Mouse (Mus musculus) heart, adult 2 months (tissue): ENCODE results near the gene Ccdc120. TPM values are rescaled to one million over a fixed set of nuclear protein-coding genes. Genes with fewer than 3 reads are reported as not detected.
"Not testable (repeated sequence)": the region's sequence is repeated elsewhere in the genome, so short reads cannot be mapped to it uniquely, and the experiment has no call there.

Experiments used
- DNase-seq, 2 experiments: peaks; one replicate each; pipeline ENCODE4 v3.0.0; 2021
- H3K27ac ChIP-seq: fragments of 200-600 bp; 2 replicates; pipeline ENCODE4 v1.8.1; 2022
- H3K27me3 ChIP-seq: fragments of 200-500 bp; 2 replicates; pipeline ENCODE4 v1.6.1; 2012; ENCODE audit warnings: mild to moderate bottlenecking, low read length, inconsistent platforms, mixed read lengths; ENCODE audit not compliant: control insufficient read depth, insufficient read depth
- H3K36me3 ChIP-seq: fragments of 200-500 bp; 2 replicates; pipeline ENCODE4 v1.6.1; 2012; ENCODE audit warnings: low read length, inconsistent platforms; ENCODE audit not compliant: control insufficient read depth, insufficient read depth
- H3K4me1 ChIP-seq: fragments of 200-500 bp; 2 replicates; pipeline ENCODE4 v1.6.1; 2011; ENCODE audit warnings: low read length; ENCODE audit not compliant: control insufficient read depth, insufficient read depth
- H3K4me3 ChIP-seq: fragments of 200-600 bp; 2 replicates; pipeline ENCODE4 v1.8.1; 2022
- H3K79me2 ChIP-seq: fragments of 200-500 bp; replicated peaks from 2 replicates; pipeline ENCODE4 v1.6.1; 2012; ENCODE audit warnings: mild to moderate bottlenecking, inconsistent platforms, low read length, moderate library complexity, mixed read lengths; ENCODE audit not compliant: control insufficient read depth, insufficient read depth
- H3K9ac ChIP-seq: fragments of 200-500 bp; 2 replicates; pipeline ENCODE4 v1.6.1; 2012; ENCODE audit warnings: low read depth, mild to moderate bottlenecking, control low read depth, inconsistent platforms, low read length, mixed read lengths
- CTCF ChIP-seq: fragments of 200-600 bp; IDR thresholded peaks from 2 replicates; pipeline ENCODE4 v1.8.1; 2022; ENCODE audit warnings: antibody characterized with exemption, mild to moderate bottlenecking, moderate library complexity
- EP300 ChIP-seq: fragments of 200-500 bp; IDR thresholded peaks from 2 replicates; pipeline ENCODE4 v1.6.1; 2011; ENCODE audit warnings: low read depth, low read length, control low read depth; ENCODE audit not compliant: insufficient read depth
- POLR2A ChIP-seq: fragments of 200-500 bp; IDR thresholded peaks from 2 replicates; pipeline ENCODE4 v1.6.1; 2011; ENCODE audit warnings: mild to moderate bottlenecking, low read depth, low read length, control low read depth; ENCODE audit not compliant: insufficient read depth
- WGBS: fragments of 180-500 bp; shearing (Covaris S2); methylation state at CpG from one replicate; pipeline ENCODE4 v1.1.7; 2018; 5-methylcytosine and 5-hydroxymethylcytosine counted together
- intact Hi-C: fragments of 180-260 bp; cut with DNase I; formaldehyde crosslinking; loops from one replicate; pipeline ENCODE4 v1.15.1; 2025
- polyA plus RNA-seq: library from polyadenylated mRNA; depleted of rRNA; stranded (reverse); fragments of >200 nt; gene quantifications from 2 replicates; pipeline ENCODE4 v1.2.3, GENCODE M21; 2012
- total RNA-seq, 2 experiments: library from RNA; stranded (reverse); gene quantifications; 2 replicates each; pipeline ENCODE4 v1.2.3; 2021

Gene Ccdc120
- total and polyA plus RNA-seq, 3 experiments = 0.32 to 2.8 (median 1.1) TPM

DNA sequence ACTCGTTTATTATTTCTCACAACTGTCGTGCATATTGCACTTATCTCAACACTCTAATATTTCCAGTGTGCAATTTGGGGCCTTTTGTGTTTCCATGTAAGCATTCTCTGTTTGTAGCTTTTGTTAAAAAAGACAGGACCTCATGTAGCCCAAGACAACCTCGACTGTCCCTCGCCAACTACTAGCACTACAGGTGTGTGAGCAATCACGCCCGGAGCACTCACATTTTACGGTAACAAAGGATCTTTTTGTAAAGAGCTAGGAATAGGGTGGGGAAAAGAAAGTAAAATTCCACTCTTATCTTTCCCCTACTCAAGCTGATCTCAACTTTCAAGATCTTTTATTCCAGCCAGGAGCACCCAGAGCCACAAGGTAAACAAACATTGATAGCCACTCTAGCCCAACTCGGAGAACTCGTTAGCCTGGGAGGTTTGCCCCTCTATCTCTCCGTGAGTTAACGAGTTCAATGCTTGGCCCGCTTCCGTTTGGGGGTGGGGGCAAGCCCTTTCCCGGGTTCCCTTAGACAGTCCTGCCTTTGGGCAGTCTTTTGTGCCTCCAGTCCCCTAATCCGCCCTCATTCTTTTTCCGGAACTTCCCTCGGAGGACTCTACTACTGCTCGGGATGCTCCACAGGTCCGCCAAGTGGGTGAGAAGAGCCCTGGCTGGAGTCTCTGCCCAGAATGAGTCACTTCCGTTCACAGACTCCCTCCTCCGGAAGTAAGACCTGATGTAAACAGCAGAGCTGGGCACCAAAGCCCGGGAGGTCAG lies 29.0 kb downstream of the Ccdc120 start, which contains the start of gene Gm45208:
Gm45208 (plus strand) TSS at position 732 of the 768 bp plus-strand sequence.
- WGBS = 21% methylated on average over 22 of the region's 22 CpGs
- intact Hi-C loops = loop anchor here (10.0 kb wide), 1 partner anchor 353 kb away; the partner anchor contains the start of gene Suv39h1
- Histone ChIP-seq H3K79me2 (no peaks in the 10 kb centered on the region), H3K4me3 (peak within 1 kb of the TSS; percentile 53), H3K4me1 (no peaks in the 10 kb centered on the region), H3K36me3 (no peaks in the 10 kb centered on the region), H3K9ac (peak within 1 kb of the TSS; percentile 85), H3K27ac (peak within 1 kb of the TSS; percentile 98), H3K27me3 (no peaks in the 10 kb centered on the region)
- peak; percentile 76 to 87 for DNase-seq
- TF ChIP-seq POLR2A (peak; percentile 72; the same call in 1 of the 2 replicates), CTCF (no peak), EP300 (no peak)

DNA sequence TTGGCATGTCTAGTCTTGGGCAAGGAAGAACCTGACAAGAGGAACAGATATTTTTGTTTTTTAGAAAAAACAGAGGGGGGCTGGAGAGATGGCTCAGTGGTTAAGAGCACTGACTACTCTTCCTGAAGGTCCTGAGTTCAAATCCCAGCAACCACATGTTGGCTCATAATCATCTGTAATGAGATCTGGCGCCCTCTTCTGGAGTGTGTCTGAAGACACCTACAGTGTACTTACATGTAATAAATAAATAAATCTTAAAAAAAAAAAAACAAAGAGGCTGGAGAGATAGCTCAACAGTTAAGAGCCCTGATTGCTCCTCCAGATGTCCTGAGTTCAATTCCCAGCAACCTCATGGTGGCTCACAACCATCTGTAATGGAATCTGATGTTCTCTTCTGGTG lies 34.6 kb downstream of the Ccdc120 start:
- H3K4me3 ChIP-seq, H3K79me2 ChIP-seq, H3K27me3 ChIP-seq, H3K4me1 ChIP-seq, intact Hi-C loops, DNase-seq, H3K27ac ChIP-seq, H3K36me3 ChIP-seq, H3K9ac ChIP-seq: not testable (repeated sequence)
- TF ChIP-seq CTCF = peak; percentile 40
- 32% methylated on average over 1 of the region's 1 CpGs for WGBS

DNA sequence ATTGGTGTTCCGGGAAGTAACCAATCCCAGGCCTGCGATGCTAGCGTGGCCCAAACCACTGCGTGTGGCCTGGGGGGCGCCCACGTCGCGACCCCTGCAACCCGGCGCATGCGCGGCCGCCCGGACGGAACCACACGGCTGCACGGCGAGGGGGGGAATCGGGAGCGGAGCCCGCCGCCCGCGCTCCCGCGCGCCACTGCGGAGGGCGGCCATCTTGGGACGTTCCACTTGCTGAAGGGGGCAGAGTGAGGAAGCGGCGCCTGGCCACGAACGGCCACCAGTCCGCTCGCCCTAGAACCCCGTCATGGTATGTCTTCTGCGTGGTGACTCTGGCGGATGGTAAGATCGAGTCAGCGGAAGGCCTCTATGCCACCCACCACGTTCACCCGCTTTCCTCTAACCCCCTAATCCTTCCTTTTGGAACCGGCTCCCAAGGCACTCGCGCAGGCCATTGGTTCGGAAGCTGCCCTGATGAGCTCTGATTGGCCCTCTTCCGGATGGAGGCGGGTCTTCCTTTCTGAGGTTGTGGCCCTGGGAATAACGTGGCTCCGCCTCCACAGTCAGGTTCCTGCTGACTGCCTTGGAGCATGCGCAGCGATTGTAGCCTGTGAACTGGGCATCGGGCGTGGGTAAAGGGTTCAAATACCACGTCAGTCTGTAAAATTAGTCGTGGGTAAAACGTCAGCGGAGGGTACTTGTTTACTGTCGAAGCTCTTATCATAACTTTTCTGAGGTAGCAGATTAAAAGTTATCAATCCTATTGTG lies 36.4 kb downstream of the Ccdc120 start, which contains the start of gene Wdr45:
Wdr45 (plus strand) TSS at position 199 of the 765 bp plus-strand sequence.
- H3K36me3 ChIP-seq, H3K79me2 ChIP-seq, intact Hi-C loops, H3K4me1 ChIP-seq, H3K27me3 ChIP-seq: not testable (repeated sequence)
- Histone ChIP-seq H3K9ac (peak within 1 kb of the TSS; percentile 75), H3K4me3 (peak within 1 kb of the TSS; percentile 41), H3K27ac (peak within 1 kb of the TSS; percentile 79)
- peak; percentile 88 to 94 for DNase-seq
- 11% methylated on average over 51 of the region's 60 CpGs for WGBS
- peak; percentile 51 for TF ChIP-seq POLR2A

DNA sequence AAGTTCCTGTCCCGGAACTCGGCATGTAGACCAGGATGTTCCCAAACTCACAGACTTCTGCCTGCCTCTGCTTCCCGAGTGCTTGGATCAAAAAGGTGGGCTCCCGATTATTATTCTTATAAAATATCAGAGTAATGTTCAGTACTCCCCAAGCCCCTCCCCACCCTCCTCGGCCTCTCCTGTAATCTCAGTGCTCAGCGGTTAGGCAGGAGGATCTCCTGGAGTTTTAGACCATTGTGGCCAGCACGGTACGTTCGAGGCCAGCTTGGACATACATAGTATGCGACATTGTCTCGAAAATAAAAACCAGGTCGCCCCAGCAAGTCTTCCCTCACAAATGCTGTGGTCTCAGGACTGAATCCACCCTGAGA lies 37.0 kb downstream of the Ccdc120 start:
- intact Hi-C loops = loop anchor here (2.0 kb wide), 1 partner anchor 15 kb away; no protein-coding TSS in a partner anchor
- not testable (repeated sequence) for H3K4me1 ChIP-seq, DNase-seq, H3K36me3 ChIP-seq, H3K27me3 ChIP-seq, H3K79me2 ChIP-seq
- WGBS = 20% methylated on average over 6 of the region's 12 CpGs
- peak overlapping the region; percentile 41 for H3K4me3 ChIP-seq
- H3K9ac ChIP-seq = peak overlapping the region; percentile 59; the same call in 1 of the 2 replicates
- H3K27ac ChIP-seq = peak overlapping the region; percentile 38; the same call in 1 of the 2 replicates

DNA sequence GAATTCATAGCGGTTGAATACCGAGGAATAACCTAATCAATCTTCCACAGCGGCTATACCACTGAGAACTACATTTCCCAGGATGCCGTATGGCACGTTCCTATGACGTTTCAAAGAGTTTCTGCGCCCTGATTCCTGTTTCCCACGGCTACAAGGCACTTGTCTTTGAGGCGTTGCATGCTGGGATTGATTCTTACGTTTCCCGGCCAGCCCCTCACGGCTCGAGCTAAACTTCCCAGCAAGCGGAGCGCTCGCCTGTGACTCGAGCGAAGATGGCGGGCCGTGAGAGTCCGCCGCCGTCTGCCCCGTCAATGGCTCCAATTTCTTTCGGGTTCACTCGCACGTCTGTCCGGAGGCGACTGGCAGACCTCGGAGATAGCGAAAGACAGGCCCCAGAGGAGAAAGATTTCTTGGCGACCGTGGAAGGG lies 53.7 kb downstream of the Ccdc120 start, which contains the start of gene Gpkow:
Gpkow (plus strand) TSS at position 178 of the 428 bp plus-strand sequence.
- Histone ChIP-seq H3K36me3 (no peaks in the 10 kb centered on the region), H3K4me1 (peaks cover 2% of the 10 kb centered on the region; the same call in 1 of the 2 replicates), H3K27ac (peak within 1 kb of the TSS; percentile 59), H3K9ac (peak within 1 kb of the TSS; percentile 83), H3K27me3 (no peaks in the 10 kb centered on the region), H3K79me2 (no peaks in the 10 kb centered on the region; the same call in 1 of the 2 replicates), H3K4me3 (peak within 1 kb of the TSS; percentile 61)
- TF ChIP-seq CTCF = no peak
- TF ChIP-seq EP300 = 0 out of 2 replicates have a peak, but pooled peaks have one; percentile 22
- peak; percentile 82 for TF ChIP-seq POLR2A
- 11% methylated on average over 33 of the region's 33 CpGs for WGBS
- intact Hi-C loops = loop anchor here (2.0 to 5.0 kb wide), 3 partner anchors 48 to 275 kb away; partner anchors contain the start of genes Cacna1f and Ccdc22
- DNase-seq = peak; percentile 83 to 88
